Mouse (Mus musculus) megakaryocyte-erythroid progenitor cell, adult 5 weeks (primary cell): Measurements from ENCODE around the gene Cenpi. TPM values are rescaled to one million over a fixed set of nuclear protein-coding genes. Genes with fewer than 3 reads are reported as not detected.

Experiments used
- polyA plus RNA-seq: library from polyadenylated mRNA; stranded (reverse); fragments of >175 nt; gene quantifications from 2 replicates; pipeline ENCODE4 v1.2.3, GENCODE M21; 2012

Cenpi gene
- 0.71 and 0.93 TPM in 2 replicates for polyA plus RNA-seq

GRCm38 (mm10) chrX:134307534-134308274, at the start of gene Cenpi:
TSS of gene Cenpi (plus strand) at chrX:134308084.

GRCm38 (mm10) chrX:134276275-134277160, 31.4 kb upstream of the Cenpi start, which contains the start of gene Trmt2b:
TSS of gene Trmt2b (minus strand) at chrX:134276984.

GRCm38 (mm10) chrX:134403863-134404583, 96.1 kb downstream of the Cenpi start, which contains the start of gene Drp2:
TSS of gene Drp2 (plus strand) at chrX:134404551.

Other genes with a start within 250 kb of the Cenpi start
- 35.5 and 39.8 TPM in 2 replicates for gene Cstf2, start 248.9 kb upstream of the Cenpi start, polyA plus RNA-seq
- 0.03 and 0.10 TPM in 2 replicates for gene Xkrx, start 146.0 kb upstream of the Cenpi start, polyA plus RNA-seq
- gene Arl13a, start 120.6 kb upstream of the Cenpi start, polyA plus RNA-seq: not detected in 2 replicates
- 0.37 TPM in 1 of 2 replicates, not detected in the other for gene Nox1, start 86.1 kb upstream of the Cenpi start, polyA plus RNA-seq
- 0.91 and 1.5 TPM in 2 replicates for gene Trmt2b, start 31.1 kb upstream of the Cenpi start, polyA plus RNA-seq
- gene Tmem35a, start 12.9 kb upstream of the Cenpi start, polyA plus RNA-seq: 0.03 TPM in 1 of 2 replicates, not detected in the other
- 0.05 and 0.25 TPM in 2 replicates for gene Drp2, start 96.5 kb downstream of the Cenpi start, polyA plus RNA-seq
- not detected in 2 replicates for gene Taf7l, start 168.4 kb downstream of the Cenpi start, polyA plus RNA-seq
- 5.2 and 6.5 TPM in 2 replicates for gene Timm8a1, start 233.8 kb downstream of the Cenpi start, polyA plus RNA-seq